Mouse (Mus musculus): Measurements from ENCODE around the gene Maml1.

DNA sequence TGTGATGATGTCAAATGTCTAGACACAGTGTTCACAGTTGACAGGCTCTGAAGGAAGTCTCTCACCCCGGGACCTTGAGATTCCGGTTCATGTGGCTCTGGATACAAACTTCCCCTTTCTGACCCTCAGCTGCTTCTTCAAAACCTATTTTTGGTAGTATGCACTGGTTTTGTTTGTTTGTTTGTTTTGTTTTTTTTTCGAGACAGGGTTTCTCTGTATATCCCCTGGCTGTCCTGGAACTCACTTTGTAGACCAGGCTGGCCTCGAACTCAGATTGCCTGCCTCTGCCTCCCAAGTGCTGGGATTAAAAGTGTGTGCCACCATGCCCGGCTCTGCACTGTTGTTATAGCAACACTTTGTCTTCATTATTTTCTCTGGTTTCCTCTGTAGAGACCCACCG, 48.2 kb downstream of the Maml1 start:
- TF ChIP-seq CTCF (IDR thresholded peaks at IDR 0.05; ENCODE audit: low read depth, low read length) (no peak), EP300 (IDR thresholded peaks at IDR 0.05; ENCODE audit: insufficient read depth, low read depth, low read length) (no peak), POLR2A (IDR thresholded peaks at IDR 0.05; ENCODE audit: insufficient read depth, low read length) (no peak)

All from ES-Bruce4 (cell line).